Mouse (Mus musculus) brain, embryonic 14.5 days (tissue): Measurements from ENCODE around the gene Prorsd1.

Source experiments
- CTCF ChIP-seq: fragments of 200-500 bp; IDR thresholded peaks from 2 replicates; pipeline ENCODE4 v1.5.1; 2012; ENCODE audit warnings: inconsistent platforms, mild to moderate bottlenecking, moderate library complexity, borderline replicate concordance; ENCODE audit not compliant: insufficient read depth, insufficient read length; ENCODE audit errors: extremely low read depth
- POLR2A ChIP-seq: fragments of 200-500 bp; IDR thresholded peaks from 2 replicates; pipeline ENCODE4 v1.6.1; 2012; ENCODE audit warnings: mild to moderate bottlenecking, inconsistent platforms, borderline replicate concordance; ENCODE audit not compliant: poor library complexity, insufficient read depth, insufficient read length, severe bottlenecking; ENCODE audit errors: extremely low read depth

DNA sequence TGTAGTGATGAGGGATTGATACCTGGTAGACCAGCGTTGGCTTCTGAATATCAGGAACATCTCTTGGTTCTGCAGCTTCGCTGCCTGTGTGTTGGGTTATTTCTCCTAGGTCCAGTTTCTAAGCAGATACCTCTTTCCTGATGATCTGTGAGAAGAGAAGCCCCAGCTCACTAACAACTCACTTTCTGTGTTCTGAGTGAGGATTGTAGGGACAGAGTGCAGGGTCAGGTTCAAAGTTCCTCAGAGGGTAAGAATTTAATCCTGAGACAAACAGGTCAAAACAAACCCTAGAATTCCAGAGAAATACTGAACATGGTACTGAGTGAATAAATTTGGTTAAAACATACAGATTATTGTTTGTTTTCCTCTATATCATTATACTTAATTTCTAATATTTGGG, 48.6 kb upstream of the Prorsd1 start:
- TF ChIP-seq CTCF (no peak), POLR2A (no peak)
